Mouse (Mus musculus): ENCODE results near the gene Gm13289. TPM values are rescaled to one million over a fixed set of nuclear protein-coding genes. Genes with fewer than 3 reads are reported as not detected.
"Not testable (repeated sequence)": the region's sequence is repeated elsewhere in the genome, so short reads cannot be mapped to it uniquely, and the experiment has no call there.

Gene Gm13289
- not detected in 2 replicates for polyA plus RNA-seq (2012; rRNA removed)

DNA sequence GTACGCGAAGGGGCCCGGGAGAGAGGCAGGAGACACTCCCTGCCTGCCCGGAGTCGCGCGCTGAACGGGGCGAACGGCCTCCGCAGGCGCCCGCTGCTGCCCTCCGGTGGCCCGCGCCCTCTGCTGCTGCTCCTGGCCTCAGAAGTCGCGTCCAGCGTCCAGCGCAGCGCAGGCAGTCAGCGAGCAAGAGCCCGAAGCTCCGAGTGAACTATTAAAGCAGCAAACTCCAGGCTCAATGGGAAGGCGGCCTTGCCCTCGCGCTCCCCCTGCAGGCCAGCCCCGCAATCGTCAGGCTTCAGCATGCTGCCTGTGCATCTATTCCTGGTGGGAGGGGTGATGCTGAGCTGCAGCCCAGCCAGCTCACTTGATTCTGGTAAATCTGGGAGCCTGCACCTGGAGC, at the start of gene Gm13289:
Gene Gm13289 (plus strand): TSS at position 301 of the 400 bp plus-strand sequence.
- WGBS, result no CpG with 5 or more reads among the region's 29 CpGs
- not testable (repeated sequence) for H3K4me1 ChIP-seq (ENCODE audit: control insufficient read depth, insufficient read depth, insufficient read length); H3K27ac ChIP-seq (ENCODE audit: insufficient read depth, low read length); DNase-seq (ENCODE audit: low read depth in 1 of 2, low spot score in 2 of 2); H3K4me3 ChIP-seq (ENCODE audit: extremely low read depth, insufficient read depth, insufficient read length); H3K36me3 ChIP-seq (ENCODE audit: control insufficient read depth, insufficient read depth, low read length); H3K27me3 ChIP-seq (ENCODE audit: control insufficient read depth, insufficient read depth, low read length)

DNA sequence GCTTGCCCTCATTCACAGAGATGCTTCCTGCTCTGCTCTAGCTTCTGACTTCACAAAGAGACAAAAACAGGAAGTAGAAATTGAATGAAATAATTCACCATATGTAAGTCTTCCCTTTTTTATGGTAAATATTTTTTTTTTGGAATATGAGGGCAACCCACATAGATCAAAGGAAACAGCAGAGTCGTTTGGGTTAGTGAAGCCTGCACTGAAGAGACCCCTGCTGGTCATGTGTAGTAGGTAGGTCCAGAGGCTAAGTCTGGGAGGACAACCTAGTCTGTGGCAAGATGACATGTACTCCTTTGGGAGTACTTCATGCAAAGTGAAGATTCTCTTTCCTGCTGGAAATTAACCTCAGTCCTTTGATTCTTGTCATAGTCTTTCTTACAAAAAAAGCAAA, 49.4 kb upstream of the Gm13289 start:
- DNase-seq (ENCODE audit: low read depth in 1 of 2, low spot score in 2 of 2), result peak; percentile 32 to 43
- Histone ChIP-seq H3K4me3 (ENCODE audit: extremely low read depth, insufficient read depth, insufficient read length) (no peak overlapping the region), H3K4me1 (ENCODE audit: control insufficient read depth, insufficient read depth, insufficient read length) (peaks cover 2% of the 10 kb centered on the region; the same call in 1 of the 2 replicates), H3K36me3 (ENCODE audit: control insufficient read depth, insufficient read depth, low read length) (no peaks in the 10 kb centered on the region), H3K27me3 (ENCODE audit: control insufficient read depth, insufficient read depth, low read length) (no peaks in the 10 kb centered on the region), H3K27ac (ENCODE audit: insufficient read depth, low read length) (no peak overlapping the region)
- 0% methylated on average over 1 of the region's 1 CpGs for WGBS
- TF ChIP-seq POLR2A (IDR thresholded peaks at IDR 0.05; ENCODE audit: low read depth, low read length), result no peak
- peak; percentile 56; the same call in 1 of the 2 replicates for TF ChIP-seq CTCF (IDR thresholded peaks at IDR 0.05; ENCODE audit: extremely low read depth, insufficient read depth, insufficient read length, insufficient replicate concordance)

DNA sequence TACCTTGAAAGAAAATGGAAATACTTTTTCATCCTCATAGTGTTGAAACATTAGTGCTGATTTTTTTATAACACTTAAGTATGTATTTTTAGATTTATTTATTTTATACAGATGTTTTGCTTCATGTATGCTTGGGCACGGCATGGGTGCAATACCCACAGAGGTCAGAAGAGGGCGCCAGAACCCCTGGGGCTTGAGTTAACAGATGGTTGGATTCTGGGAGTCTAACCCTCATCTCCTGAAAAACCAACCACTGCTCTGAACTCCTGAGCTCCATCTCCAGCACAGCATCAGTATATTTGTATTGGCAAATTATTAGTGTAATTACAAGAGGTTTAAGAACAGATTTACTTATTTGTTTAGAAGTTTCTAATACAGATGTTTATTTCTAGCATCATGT, 38.2 kb upstream of the Gm13289 start:
- no peaks in the 10 kb centered on the region; the same call in 1 of the 2 replicates for H3K4me1 ChIP-seq (ENCODE audit: control insufficient read depth, insufficient read depth, insufficient read length)
- DNase-seq (ENCODE audit: low read depth in 1 of 2, low spot score in 2 of 2), result peak; percentile 40 to 62
- no peak overlapping the region for H3K4me3 ChIP-seq (ENCODE audit: extremely low read depth, insufficient read depth, insufficient read length)
- TF ChIP-seq CTCF (IDR thresholded peaks at IDR 0.05; ENCODE audit: extremely low read depth, insufficient read depth, insufficient read length, insufficient replicate concordance), result peak; percentile 81; the same call in 1 of the 2 replicates
- TF ChIP-seq POLR2A (IDR thresholded peaks at IDR 0.05; ENCODE audit: low read depth, low read length), result no peak
- H3K27me3 ChIP-seq (ENCODE audit: control insufficient read depth, insufficient read depth, low read length), result no peaks in the 10 kb centered on the region
- WGBS, result 1% methylated on average over 2 of the region's 2 CpGs
- no peaks in the 10 kb centered on the region for H3K36me3 ChIP-seq (ENCODE audit: control insufficient read depth, insufficient read depth, low read length)
- no peak overlapping the region for H3K27ac ChIP-seq (ENCODE audit: insufficient read depth, low read length)

DNA sequence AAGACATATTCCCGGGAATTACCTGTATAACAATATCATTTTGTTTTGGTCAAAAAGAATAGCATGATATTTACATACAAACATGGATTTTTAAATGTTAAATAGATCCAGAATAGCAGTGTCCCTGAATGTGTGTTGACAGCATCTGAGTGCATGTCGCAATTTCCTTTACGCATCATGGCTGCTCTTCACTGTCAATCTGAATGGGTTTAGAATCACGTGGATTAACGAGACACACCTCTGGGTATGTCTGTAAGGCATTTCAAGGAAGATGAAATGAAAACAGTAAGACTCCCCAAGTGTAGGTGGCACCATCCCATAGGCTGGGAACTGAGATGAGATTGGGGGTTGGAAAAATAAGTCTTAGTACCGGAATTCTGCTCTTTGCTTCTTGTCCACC, 37.7 kb upstream of the Gm13289 start:
- H3K4me3 ChIP-seq (ENCODE audit: extremely low read depth, insufficient read depth, insufficient read length), result no peak overlapping the region
- H3K4me1 ChIP-seq (ENCODE audit: control insufficient read depth, insufficient read depth, insufficient read length), result no peaks in the 10 kb centered on the region; the same call in 1 of the 2 replicates
- H3K27me3 ChIP-seq (ENCODE audit: control insufficient read depth, insufficient read depth, low read length), result no peaks in the 10 kb centered on the region
- no peak for TF ChIP-seq POLR2A (IDR thresholded peaks at IDR 0.05; ENCODE audit: low read depth, low read length)
- TF ChIP-seq CTCF (IDR thresholded peaks at IDR 0.05; ENCODE audit: extremely low read depth, insufficient read depth, insufficient read length, insufficient replicate concordance), result no peak
- DNase-seq (ENCODE audit: low read depth in 1 of 2, low spot score in 2 of 2), result no peak
- no peak overlapping the region for H3K27ac ChIP-seq (ENCODE audit: insufficient read depth, low read length)
- 73% methylated on average over 6 of the region's 6 CpGs for WGBS
- no peaks in the 10 kb centered on the region for H3K36me3 ChIP-seq (ENCODE audit: control insufficient read depth, insufficient read depth, low read length)

DNA sequence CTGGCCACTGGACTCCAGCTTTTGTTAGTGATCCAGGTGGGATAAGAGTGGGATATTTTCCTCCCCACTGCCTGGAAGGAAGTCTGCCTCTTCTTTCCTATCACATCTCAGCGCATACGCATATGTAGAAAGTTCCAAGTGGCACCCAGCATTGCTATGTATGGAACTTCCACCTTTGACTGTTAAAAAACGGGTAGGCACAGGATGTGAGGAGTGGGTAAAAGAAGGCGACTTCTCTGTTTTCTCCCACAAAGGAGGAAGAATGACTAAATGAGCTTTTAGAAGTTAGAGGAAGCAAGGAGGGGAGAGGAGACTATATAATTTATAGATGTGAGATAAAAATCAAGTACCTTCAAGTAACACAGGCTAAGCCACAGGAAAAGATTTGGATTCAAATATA, 35.3 kb upstream of the Gm13289 start:
- Histone ChIP-seq H3K27ac (ENCODE audit: insufficient read depth, low read length) (no peak overlapping the region), H3K27me3 (ENCODE audit: control insufficient read depth, insufficient read depth, low read length) (no peaks in the 10 kb centered on the region), H3K4me1 (ENCODE audit: control insufficient read depth, insufficient read depth, insufficient read length) (no peaks in the 10 kb centered on the region; the same call in 1 of the 2 replicates), H3K4me3 (ENCODE audit: extremely low read depth, insufficient read depth, insufficient read length) (no peak overlapping the region), H3K36me3 (ENCODE audit: control insufficient read depth, insufficient read depth, low read length) (no peaks in the 10 kb centered on the region)
- DNase-seq (ENCODE audit: low read depth in 1 of 2, low spot score in 2 of 2), result no peak
- TF ChIP-seq CTCF (IDR thresholded peaks at IDR 0.05; ENCODE audit: extremely low read depth, insufficient read depth, insufficient read length, insufficient replicate concordance), result no peak
- no peak for TF ChIP-seq POLR2A (IDR thresholded peaks at IDR 0.05; ENCODE audit: low read depth, low read length)
- 30% methylated on average over 4 of the region's 4 CpGs for WGBS

DNA sequence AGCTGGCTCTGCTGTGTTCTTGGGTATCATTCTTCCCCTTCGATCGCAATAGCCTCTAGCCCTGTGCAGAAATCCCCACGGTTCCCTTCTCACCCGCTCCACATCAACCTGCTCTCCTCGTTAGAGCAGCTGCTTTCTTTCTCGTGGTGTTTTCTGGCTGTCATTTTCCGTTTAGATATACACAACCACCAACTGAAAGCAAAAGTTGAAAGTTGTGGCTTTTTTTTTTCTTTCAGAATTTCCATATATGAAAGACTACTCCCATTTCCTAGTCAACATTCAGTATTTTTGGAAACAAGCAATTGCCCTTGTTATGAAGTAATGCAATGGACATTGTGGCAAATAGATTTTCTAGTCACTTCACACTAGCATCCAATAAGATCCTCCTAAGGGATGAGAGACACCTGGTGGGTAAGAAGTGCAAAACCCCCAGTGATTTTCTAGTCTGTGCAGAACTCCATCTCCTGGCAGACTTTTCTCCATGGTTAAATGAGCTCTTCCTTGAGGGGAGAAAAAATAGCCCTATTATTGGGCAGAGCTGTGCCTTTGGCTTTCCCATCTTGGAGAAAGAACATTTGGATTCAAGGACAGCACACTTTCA, 33.9 kb upstream of the Gm13289 start:
- H3K27ac ChIP-seq (ENCODE audit: insufficient read depth, low read length), result no peak overlapping the region

DNA sequence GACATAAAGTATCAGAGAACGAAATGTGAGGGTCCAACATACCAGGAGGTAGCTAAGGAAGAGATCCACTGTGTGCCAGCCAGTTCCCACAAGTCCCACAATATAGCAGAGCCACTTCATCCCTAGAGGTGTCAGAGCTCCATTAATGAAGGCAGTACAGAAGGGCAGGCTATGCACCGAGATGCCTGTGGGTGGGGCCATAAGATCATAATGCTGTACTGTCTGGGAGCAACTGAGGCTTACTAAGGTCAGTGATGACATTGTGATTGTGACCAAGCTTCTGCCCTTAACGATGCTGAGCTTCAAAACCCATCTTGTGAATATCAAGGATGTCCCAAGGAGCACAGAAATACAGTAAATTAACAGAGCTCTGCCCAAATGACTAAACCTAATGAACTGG, 32.5 kb upstream of the Gm13289 start:
- no peak for DNase-seq (ENCODE audit: low read depth in 1 of 2, low spot score in 2 of 2)
- Histone ChIP-seq H3K36me3 (ENCODE audit: control insufficient read depth, insufficient read depth, low read length) (no peaks in the 10 kb centered on the region), H3K27ac (ENCODE audit: insufficient read depth, low read length) (no peak overlapping the region), H3K4me3 (ENCODE audit: extremely low read depth, insufficient read depth, insufficient read length) (no peak overlapping the region), H3K4me1 (ENCODE audit: control insufficient read depth, insufficient read depth, insufficient read length) (no peaks in the 10 kb centered on the region; the same call in 1 of the 2 replicates), H3K27me3 (ENCODE audit: control insufficient read depth, insufficient read depth, low read length) (no peaks in the 10 kb centered on the region)
- TF ChIP-seq CTCF (IDR thresholded peaks at IDR 0.05; ENCODE audit: extremely low read depth, insufficient read depth, insufficient read length, insufficient replicate concordance) (no peak), POLR2A (IDR thresholded peaks at IDR 0.05; ENCODE audit: low read depth, low read length) (no peak)
- 85% methylated on average over 3 of the region's 3 CpGs for WGBS

More for the DNA sequence above, 33.9 kb upstream of the Gm13289 start:
- DNase-seq (ENCODE audit: low read depth in 1 of 2, low spot score in 2 of 2), result no peak
- no peaks in the 10 kb centered on the region for H3K27me3 ChIP-seq (ENCODE audit: control insufficient read depth, insufficient read depth, low read length)
- TF ChIP-seq CTCF (IDR thresholded peaks at IDR 0.05; ENCODE audit: extremely low read depth, insufficient read depth, insufficient read length, insufficient replicate concordance) (no peak), POLR2A (IDR thresholded peaks at IDR 0.05; ENCODE audit: low read depth, low read length) (no peak)
- no peaks in the 10 kb centered on the region; the same call in 1 of the 2 replicates for H3K4me1 ChIP-seq (ENCODE audit: control insufficient read depth, insufficient read depth, insufficient read length)
- 18% methylated on average over 7 of the region's 7 CpGs for WGBS
- H3K36me3 ChIP-seq (ENCODE audit: control insufficient read depth, insufficient read depth, low read length), result no peaks in the 10 kb centered on the region
- H3K4me3 ChIP-seq (ENCODE audit: extremely low read depth, insufficient read depth, insufficient read length), result no peak overlapping the region

Measured in spleen, adult 2 months (tissue).